Comparison of ENCODE assay signal across 14 mouse cellular contexts in genomic region chr12:86903828-86904806, GRCm38 (mm10). TPM values are rescaled to one million over a fixed set of nuclear protein-coding genes. Genes with fewer than 3 reads are reported as not detected.
A peak's percentile ranks its signal among the peaks of the same experiment; 100 is the strongest.
DNase-seq lines count a peak whose midpoint lies in the region; ATAC-seq and TF ChIP-seq lines count a peak whose summit lies in the region.
"Had no signal": no experiment of that assay in that cellular context is flagged by ENCODE, and none has a peak within 500 bp of the region (broad histone marks: within the 10 kb centered on the region; RNA-seq: fewer than 3 reads in every experiment).

No protein-coding gene starts in this region.

- TF ChIP-seq CTCF in gastrocnemius, adult 2 months (IDR thresholded peaks at IDR 0.05) = no peak
- no peak for TF ChIP-seq CTCF in liver, adult 2 months (IDR thresholded peaks at IDR 0.05; ENCODE audit: low read depth, low read length)
- no peak for TF ChIP-seq CTCF in small intestine, adult 2 months (IDR thresholded peaks at IDR 0.05; ENCODE audit: extremely low read depth, insufficient read length, insufficient replicate concordance, low read depth, low read length)

- H3K27ac ChIP-seq in gastrocnemius, adult 2 months = peak overlapping the region; percentile 53
- H3K27ac ChIP-seq in liver, adult 2 months (replicated peaks; ENCODE audit: insufficient read depth, low read depth, low read length) = peak overlapping the region; percentile 99
- no peak overlapping the region for H3K27ac ChIP-seq in liver, embryonic 12.5 days
- H3K27ac ChIP-seq in small intestine, adult 2 months (ENCODE audit: insufficient read depth, low read depth, low read length) = peak overlapping the region; percentile 50
- no peak overlapping the region for H3K27ac ChIP-seq in neural tube, embryonic 15.5 days (replicated peaks)
- H3K27ac ChIP-seq: heart, embryonic 15.5 days; liver, embryonic 14.5 days; midbrain, embryonic 13.5 days had no signal

- H3K4me2 ChIP-seq in liver, embryonic 12.5 days = no peak overlapping the region
- H3K4me2 ChIP-seq in neural tube, embryonic 15.5 days = no peak overlapping the region
- H3K4me2 ChIP-seq: heart, embryonic 15.5 days; midbrain, embryonic 13.5 days had no signal

- ATAC-seq in liver, embryonic 12.5 days = no peak
- ATAC-seq in neural tube, embryonic 15.5 days (ENCODE audit: low FRiP score) = no peak
- ATAC-seq: midbrain, embryonic 13.5 days had no signal

- TF ChIP-seq POLR2A in liver, adult 2 months (IDR thresholded peaks at IDR 0.05; ENCODE audit: extremely low read depth, insufficient read depth, low read length) = no peak
- no peak for TF ChIP-seq POLR2A in small intestine, adult 2 months (IDR thresholded peaks at IDR 0.05; ENCODE audit: low read depth, low read length)

- H3K4me3 ChIP-seq in gastrocnemius, adult 2 months = no peak overlapping the region
- H3K4me3 ChIP-seq in liver, adult 2 months (ENCODE audit: insufficient read depth, low read depth, low read length) = no peak overlapping the region
- H3K4me3 ChIP-seq in liver, embryonic 12.5 days = no peak overlapping the region
- no peak overlapping the region for H3K4me3 ChIP-seq in small intestine, adult 2 months (ENCODE audit: low read depth, low read length)
- H3K4me3 ChIP-seq in neural tube, embryonic 15.5 days (replicated peaks) = no peak overlapping the region
- H3K4me3 ChIP-seq: erythroblast, embryonic 14.5 days; heart, embryonic 15.5 days; midbrain, embryonic 13.5 days had no signal

- 59% methylated on average over 11 of the region's 11 CpGs for WGBS in liver, adult 2 months
- 74% methylated on average over 11 of the region's 11 CpGs for WGBS in liver, embryonic 12.5 days (ENCODE audit: insufficient replicate concordance)
- WGBS in small intestine, adult 2 months = 65% methylated on average over 11 of the region's 11 CpGs
- WGBS in neural tube, embryonic 15.5 days = 85% methylated on average over 11 of the region's 11 CpGs

- peak overlapping the region; percentile 57; the same call in 1 of the 2 replicates for H3K9ac ChIP-seq in liver, adult 2 months (ENCODE audit: low read depth, low read length)
- H3K9ac ChIP-seq in liver, embryonic 12.5 days = no peak overlapping the region
- H3K9ac ChIP-seq in neural tube, embryonic 15.5 days (replicated peaks) = no peak overlapping the region
- H3K9ac ChIP-seq: heart, embryonic 15.5 days; liver, embryonic 14.5 days; midbrain, embryonic 13.5 days had no signal

- H3K27me3 ChIP-seq in liver, adult 2 months (ENCODE audit: control insufficient read depth, insufficient read depth, low read length) = no peaks in the 10 kb centered on the region
- no peaks in the 10 kb centered on the region for H3K27me3 ChIP-seq in liver, embryonic 12.5 days (replicated peaks)
- H3K27me3 ChIP-seq in small intestine, adult 2 months (ENCODE audit: control insufficient read depth, insufficient read depth, low read length) = no peaks in the 10 kb centered on the region
- H3K27me3 ChIP-seq in neural tube, embryonic 15.5 days (replicated peaks) = no peaks in the 10 kb centered on the region
- H3K27me3 ChIP-seq: heart, embryonic 15.5 days had no signal

- H3K36me3 ChIP-seq in liver, adult 2 months (ENCODE audit: control insufficient read depth, insufficient read depth, low read length) = no peaks in the 10 kb centered on the region
- H3K36me3 ChIP-seq in liver, embryonic 12.5 days = no peaks in the 10 kb centered on the region
- no peaks in the 10 kb centered on the region for H3K36me3 ChIP-seq in small intestine, adult 2 months (ENCODE audit: control insufficient read depth, insufficient read depth, low read length)
- no peaks in the 10 kb centered on the region for H3K36me3 ChIP-seq in neural tube, embryonic 15.5 days
- H3K36me3 ChIP-seq: heart, embryonic 15.5 days; midbrain, embryonic 13.5 days had no signal

- H3K4me1 ChIP-seq in liver, adult 2 months (ENCODE audit: control insufficient read depth, insufficient read depth, low read length) = peaks cover 16% of the 10 kb centered on the region
- H3K4me1 ChIP-seq in liver, embryonic 12.5 days = peaks cover 9% of the 10 kb centered on the region
- peaks cover 26% of the 10 kb centered on the region; the same call in 1 of the 2 replicates for H3K4me1 ChIP-seq in small intestine, adult 2 months (ENCODE audit: control insufficient read depth, insufficient read depth, insufficient read length, low read length)
- peaks cover 19% of the 10 kb centered on the region for H3K4me1 ChIP-seq in neural tube, embryonic 15.5 days

- no peak for DNase-seq in gastrocnemius, adult 2 months
- DNase-seq in gastrocnemius, adult 8-10 months (ENCODE audit: low spot score in 2 of 2) = no peak
- peak; percentile 99 for DNase-seq in liver, adult 2 months (ENCODE audit: extremely low read depth, low read depth, low spot score)
- DNase-seq in kidney, adult 9 months = peak; percentile 89
- DNase-seq in right cerebral cortex, postnatal 4 days = no peak
- DNase-seq: cerebellum, adult 9-11 months; lung, postnatal 36 days had no signal

- no peaks in the 10 kb centered on the region for H3K79me2 ChIP-seq in liver, adult 2 months (ENCODE audit: control insufficient read depth, insufficient read depth, low read length)

- intact Hi-C loops in gastrocnemius, adult 2 months (cut with DNase I) = loop anchor here (5.0 kb wide), 1 partner anchor 43 kb away; the partner anchor contains the start of gene Cipc

- no peaks in the 10 kb centered on the region for H3K9me3 ChIP-seq in liver, embryonic 12.5 days (replicated peaks)
- no peaks in the 10 kb centered on the region for H3K9me3 ChIP-seq in neural tube, embryonic 15.5 days (replicated peaks)
- H3K9me3 ChIP-seq: heart, embryonic 15.5 days; midbrain, embryonic 13.5 days had no signal

RNA-seq across cellular contexts. Expression of gene Irf2bpl, which starts 19.5 kb away (rescaled TPM):
- 10 to 100 TPM; 21.5 to 28.2 TPM for total RNA-seq in gastrocnemius, adult 2 months (2021)
- 10 to 100 TPM; 21.3 to 27.0 (median 22.9) TPM for total RNA-seq in gastrocnemius, adult 8-10 months (2022)
- 6.8 and 9.3 TPM in 2 replicates for total RNA-seq in liver, adult 2 months (2014; rRNA removed)
- polyA plus RNA-seq in liver, adult 2 months (2012; rRNA removed) = 10.5 and 10.8 TPM in 2 replicates
- polyA plus RNA-seq in liver, embryonic 12.5 days (2016; fragmentation: Nextera tagmentation; extraction: Ambion mirVana) = 6.7 and 7.7 TPM in 2 replicates
- 17.5 and 30.5 TPM in 2 replicates for polyA plus RNA-seq in small intestine, adult 2 months (2012; rRNA removed)
- polyA plus RNA-seq in neural tube, embryonic 15.5 days (2015; fragmentation: Nextera tagmentation; extraction: Ambion mirVana) = 53.3 and 69.9 TPM in 2 replicates

RNA-seq across cellular contexts. Expression of gene Cipc, which starts 42.7 kb away (rescaled TPM):
- total RNA-seq in gastrocnemius, adult 2 months (2021) = 10 to 100 TPM; 32.2 to 33.8 TPM
- total RNA-seq in gastrocnemius, adult 8-10 months (2022) = 10 to 100 TPM; 34.5 to 38.7 (median 37.1) TPM
- 15.7 and 26.4 TPM in 2 replicates for total RNA-seq in liver, adult 2 months (2014; rRNA removed)
- 28.4 and 36.0 TPM in 2 replicates for polyA plus RNA-seq in liver, adult 2 months (2012; rRNA removed)
- polyA plus RNA-seq in liver, embryonic 12.5 days (2016; fragmentation: Nextera tagmentation; extraction: Ambion mirVana) = 18.0 and 19.2 TPM in 2 replicates
- 7.9 and 16.3 TPM in 2 replicates for polyA plus RNA-seq in small intestine, adult 2 months (2012; rRNA removed)
- polyA plus RNA-seq in neural tube, embryonic 15.5 days (2015; fragmentation: Nextera tagmentation; extraction: Ambion mirVana) = 37.2 and 40.8 TPM in 2 replicates

Comparison
In these comparisons a context has a peak if more than half of its experiments do, and no peak if none do; other contexts are left out.
1. H3K27ac ChIP-seq: peak in gastrocnemius, adult 2 months (single experiment), liver, adult 2 months (single experiment) and small intestine, adult 2 months (single experiment); none in liver, embryonic 12.5 days (single experiment) and neural tube, embryonic 15.5 days (single experiment).
2. DNase-seq: peak in liver, adult 2 months (single experiment) and kidney, adult 9 months (single experiment); none in gastrocnemius, adult 2 months (single experiment), gastrocnemius, adult 8-10 months (0 of 2) and right cerebral cortex, postnatal 4 days (single experiment).